Mouse (Mus musculus): ENCODE data around the gene Artn. TPM values are rescaled to one million over a fixed set of nuclear protein-coding genes. Genes with fewer than 3 reads are reported as not detected.
A peak's percentile ranks its signal among the peaks of the same experiment; 100 is the strongest.

Gene Artn
- polyA plus RNA-seq, 1 experiment from 2014 or later = 3.2 TPM

DNA sequence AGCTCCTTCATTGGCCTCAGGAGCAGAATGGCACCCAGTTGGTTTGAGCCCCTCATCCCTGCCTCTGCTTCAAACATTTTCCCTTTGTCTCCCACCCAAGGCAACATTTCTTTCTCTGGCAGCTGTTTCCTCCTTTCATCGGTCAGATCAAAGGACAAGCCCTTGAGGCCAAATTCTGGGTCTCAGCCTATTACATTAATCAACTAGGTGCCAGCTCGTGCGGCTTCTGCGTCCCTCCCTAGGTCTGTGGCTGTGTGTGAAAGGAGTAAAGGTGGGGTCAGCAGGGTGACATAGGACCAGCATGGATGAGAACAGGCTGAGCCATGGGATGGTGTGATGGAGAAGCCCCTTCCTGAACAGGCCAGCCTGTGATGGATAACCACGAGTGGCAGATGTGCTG lies 13.8 kb upstream of the Artn start:
- H3K9ac ChIP-seq (replicated peaks; ENCODE audit: low read depth) = no peak overlapping the region
- no peak overlapping the region for H3K4me3 ChIP-seq (ENCODE audit: low read depth, low read length)
- DNase-seq (ENCODE audit: low spot score) (no peak), ATAC-seq (no peak)
- WGBS = 36% methylated on average over 5 of the region's 5 CpGs
- TF ChIP-seq EP300 (IDR thresholded peaks at IDR 0.05) = no peak
- H3K27ac ChIP-seq (ENCODE audit: low read length) = no peak overlapping the region
- H3K4me2 ChIP-seq (replicated peaks; ENCODE audit: low read depth, low read length) = no peak overlapping the region
- no peaks in the 10 kb centered on the region for H3K4me1 ChIP-seq (ENCODE audit: insufficient read depth, low read depth, low read length)
- H3K27me3 ChIP-seq (replicated peaks; ENCODE audit: insufficient read depth, low read length) = no peaks in the 10 kb centered on the region
- no peaks in the 10 kb centered on the region for H3K9me3 ChIP-seq (ENCODE audit: low read length)
- no peaks in the 10 kb centered on the region for H3K36me3 ChIP-seq (ENCODE audit: insufficient read depth, low read length)

DNA sequence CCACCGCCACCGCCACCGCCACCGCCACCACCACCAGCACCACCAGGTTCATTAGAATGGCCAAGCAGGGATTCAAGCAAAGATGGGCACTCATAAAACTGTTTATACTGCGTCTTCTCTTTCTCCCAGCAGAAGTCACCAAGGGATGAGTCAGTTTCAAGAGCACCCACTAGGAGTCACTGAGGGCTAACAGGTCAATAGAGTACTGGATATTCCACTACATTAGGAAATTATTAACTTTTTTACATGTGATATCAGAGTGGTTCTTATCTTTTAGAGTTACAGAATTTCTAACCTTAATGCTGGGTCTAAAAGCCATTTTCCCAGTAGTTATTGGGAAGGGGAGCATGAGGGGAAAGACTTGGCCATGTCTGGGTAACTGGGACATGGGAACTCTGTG lies 7.4 kb upstream of the Artn start:
- TF ChIP-seq EP300 (IDR thresholded peaks at IDR 0.05) (no peak), CTCF (IDR thresholded peaks at IDR 0.05) (peak; percentile 35; the same call in 1 of the 2 replicates)
- Histone ChIP-seq H3K4me3 (ENCODE audit: low read depth, low read length) (no peak overlapping the region), H3K9me3 (ENCODE audit: low read length) (no peaks in the 10 kb centered on the region), H3K27me3 (replicated peaks; ENCODE audit: insufficient read depth, low read length) (no peaks in the 10 kb centered on the region), H3K4me1 (ENCODE audit: insufficient read depth, low read depth, low read length) (no peaks in the 10 kb centered on the region), H3K4me2 (replicated peaks; ENCODE audit: low read depth, low read length) (no peak overlapping the region), H3K9ac (replicated peaks; ENCODE audit: low read depth) (no peak overlapping the region), H3K27ac (ENCODE audit: low read length) (no peak overlapping the region), H3K36me3 (ENCODE audit: insufficient read depth, low read length) (no peaks in the 10 kb centered on the region)
- ATAC-seq (no peak), DNase-seq (ENCODE audit: low spot score) (no peak)
- 92% methylated on average over 5 of the region's 5 CpGs for WGBS

- Histone ChIP-seq H3K36me3 (ENCODE audit: insufficient read depth, low read length) (no peaks in the 10 kb centered on the region), H3K4me1 (ENCODE audit: insufficient read depth, low read depth, low read length) (peaks cover under 1% of the 10 kb centered on the region; the same call in 1 of the 2 replicates), H3K27me3 (replicated peaks; ENCODE audit: insufficient read depth, low read length) (no peaks in the 10 kb centered on the region), H3K27ac (ENCODE audit: low read length) (no peak overlapping the region), H3K4me2 (replicated peaks; ENCODE audit: low read depth, low read length) (no peak overlapping the region), H3K9me3 (ENCODE audit: low read length) (no peaks in the 10 kb centered on the region), H3K4me3 (ENCODE audit: low read depth, low read length) (no peak overlapping the region), H3K9ac (replicated peaks; ENCODE audit: low read depth) (no peak overlapping the region)
- ATAC-seq (no peak), DNase-seq (ENCODE audit: low spot score) (no peak)
- TF ChIP-seq EP300 (IDR thresholded peaks at IDR 0.05) (no peak), CTCF (IDR thresholded peaks at IDR 0.05) (no peak)
- 68% methylated on average over 4 of the region's 4 CpGs for WGBS
Observed at GRCm38 (mm10) chr4:117934081-117934480, 4.5 kb upstream of the Artn start.

DNA sequence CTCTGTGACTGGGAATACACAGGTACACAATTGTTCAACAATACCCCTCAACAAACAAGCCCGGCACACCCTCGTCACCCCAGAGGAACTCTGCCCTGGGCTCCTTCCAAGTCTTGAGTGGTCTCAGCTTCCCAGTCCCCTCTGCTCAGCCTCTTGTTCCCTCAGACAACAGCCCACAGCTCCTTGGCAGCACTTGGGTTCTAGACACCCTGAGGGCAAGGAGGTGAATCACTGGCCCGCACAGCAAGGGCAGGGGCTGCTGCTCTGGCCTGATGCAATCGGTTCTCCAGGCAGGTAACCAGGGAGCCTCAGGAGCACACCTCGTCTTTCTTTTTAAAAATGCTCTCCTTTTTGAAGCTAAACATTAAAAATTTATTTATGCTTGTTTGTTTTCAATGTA lies 3.7 kb upstream of the Artn start:
- peak; percentile 71 for ATAC-seq
- no peak for TF ChIP-seq EP300 (IDR thresholded peaks at IDR 0.05)
- no peak for TF ChIP-seq CTCF (IDR thresholded peaks at IDR 0.05)
- peak; percentile 56 for DNase-seq (ENCODE audit: low spot score)
- H3K9me3 ChIP-seq (ENCODE audit: low read length) = no peaks in the 10 kb centered on the region
- H3K9ac ChIP-seq (replicated peaks; ENCODE audit: low read depth) = no peak overlapping the region
- H3K4me1 ChIP-seq (ENCODE audit: insufficient read depth, low read depth, low read length) = peaks cover 4% of the 10 kb centered on the region; the same call in 1 of the 2 replicates
- H3K27ac ChIP-seq (ENCODE audit: low read length) = no peak overlapping the region
- H3K4me2 ChIP-seq (replicated peaks; ENCODE audit: low read depth, low read length) = no peak overlapping the region
- H3K4me3 ChIP-seq (ENCODE audit: low read depth, low read length) = no peak overlapping the region
- WGBS = 56% methylated on average over 5 of the region's 5 CpGs
- no peaks in the 10 kb centered on the region for H3K36me3 ChIP-seq (ENCODE audit: insufficient read depth, low read length)
- no peaks in the 10 kb centered on the region for H3K27me3 ChIP-seq (replicated peaks; ENCODE audit: insufficient read depth, low read length)

DNA sequence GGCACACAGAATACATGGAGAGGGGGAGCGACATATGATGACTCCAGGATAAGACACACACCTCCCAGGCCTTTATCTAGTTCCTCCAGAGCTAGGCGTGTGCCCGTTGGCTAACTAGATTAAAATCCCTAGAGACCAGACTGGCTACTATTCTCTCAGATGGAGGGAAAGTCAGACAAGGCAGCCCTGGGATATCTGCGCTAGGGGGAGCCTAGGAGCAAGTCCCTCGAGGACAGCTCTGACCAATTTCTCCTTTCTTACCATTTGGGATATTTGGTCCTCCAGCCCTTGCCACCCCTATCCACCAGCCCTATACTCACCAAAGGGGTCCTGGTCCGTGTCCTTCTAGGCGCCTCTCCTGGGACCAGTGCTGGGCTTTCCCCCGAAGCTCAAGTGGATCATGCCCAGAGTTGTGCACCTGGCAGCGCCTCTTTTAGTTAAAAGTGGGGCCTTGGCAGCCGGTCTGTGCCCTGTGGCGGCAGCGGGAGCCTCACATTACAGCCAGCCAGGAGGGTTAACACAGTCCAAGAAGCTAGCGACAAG lies 793 bp downstream of the Artn start:
- TF ChIP-seq CTCF (IDR thresholded peaks at IDR 0.05) = peak; percentile 74
- no peak for TF ChIP-seq EP300 (IDR thresholded peaks at IDR 0.05)
- H3K27me3 ChIP-seq (replicated peaks; ENCODE audit: insufficient read depth, low read length) = peaks cover 29% of the 10 kb centered on the region
- peak overlapping the region; percentile 33 for H3K4me3 ChIP-seq (ENCODE audit: low read depth, low read length)
- H3K4me1 ChIP-seq (ENCODE audit: insufficient read depth, low read depth, low read length) = peaks cover 10% of the 10 kb centered on the region; the same call in 1 of the 2 replicates
- ATAC-seq (peak; percentile 37), DNase-seq (ENCODE audit: low spot score) (peak; percentile 83)
- peak overlapping the region; percentile 67 for H3K4me2 ChIP-seq (replicated peaks; ENCODE audit: low read depth, low read length)
- H3K9me3 ChIP-seq (ENCODE audit: low read length) = no peaks in the 10 kb centered on the region
- 3% methylated on average over 13 of the region's 13 CpGs for WGBS
- no peak overlapping the region for H3K27ac ChIP-seq (ENCODE audit: low read length)
- no peaks in the 10 kb centered on the region for H3K36me3 ChIP-seq (ENCODE audit: insufficient read depth, low read length)
- H3K9ac ChIP-seq (replicated peaks; ENCODE audit: low read depth) = 0 out of 2 replicates have a peak overlapping the region, but pooled peaks have one; percentile 12

DNA sequence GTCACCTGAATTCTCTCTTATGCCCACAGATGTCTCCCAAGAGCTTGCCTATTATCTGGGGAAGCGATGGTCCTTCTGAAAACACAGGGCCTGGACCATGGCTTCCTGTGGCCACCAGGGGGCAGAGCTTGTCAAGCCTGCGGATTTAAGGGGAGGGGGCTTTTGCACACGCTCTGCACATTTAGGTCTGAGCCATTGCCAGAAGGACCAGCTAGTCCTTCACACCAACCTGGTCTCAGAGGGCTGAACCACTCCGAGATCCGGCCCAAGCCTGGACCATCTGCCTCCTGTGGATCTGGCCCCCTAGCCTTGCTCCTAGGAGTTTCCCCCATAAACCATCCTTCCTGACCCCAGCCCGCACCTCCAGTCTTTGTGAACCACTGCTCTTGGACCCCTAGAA lies 1.3 kb downstream of the Artn start:
- peaks cover 29% of the 10 kb centered on the region for H3K27me3 ChIP-seq (replicated peaks; ENCODE audit: insufficient read depth, low read length)
- ATAC-seq = 0 out of 2 replicates have a peak, but pooled peaks have one; percentile 10
- TF ChIP-seq CTCF (IDR thresholded peaks at IDR 0.05) (peak; percentile 89), EP300 (IDR thresholded peaks at IDR 0.05) (no peak)
- no peaks in the 10 kb centered on the region for H3K36me3 ChIP-seq (ENCODE audit: insufficient read depth, low read length)
- H3K27ac ChIP-seq (ENCODE audit: low read length) = no peak overlapping the region
- no peak overlapping the region for H3K4me3 ChIP-seq (ENCODE audit: low read depth, low read length)
- 21% methylated on average over 6 of the region's 6 CpGs for WGBS
- H3K4me1 ChIP-seq (ENCODE audit: insufficient read depth, low read depth, low read length) = peaks cover 10% of the 10 kb centered on the region; the same call in 1 of the 2 replicates
- DNase-seq (ENCODE audit: low spot score) = peak; percentile 58
- H3K9ac ChIP-seq (replicated peaks; ENCODE audit: low read depth) = no peak overlapping the region
- H3K4me2 ChIP-seq (replicated peaks; ENCODE audit: low read depth, low read length) = no peak overlapping the region
- no peaks in the 10 kb centered on the region for H3K9me3 ChIP-seq (ENCODE audit: low read length)
